Mouse (Mus musculus) megakaryocyte, embryonic 14.5 days (primary cell): Measurements from ENCODE around the gene Exoc2. TPM values are rescaled to one million over a fixed set of nuclear protein-coding genes. Genes with fewer than 3 reads are reported as not detected.

Experiments
- H3K27me3 ChIP-seq: replicated peaks from 2 replicates; pipeline ENCODE3; 2012; ENCODE audit warnings: inconsistent platforms
- H3K36me3 ChIP-seq: replicated peaks from 2 replicates; pipeline ENCODE3; 2012; ENCODE audit warnings: low read length, inconsistent platforms, mixed read lengths
- H3K4me1 ChIP-seq: 2 replicates; pipeline ENCODE4 v1.6.1; 2012; ENCODE audit warnings: inconsistent platforms
- H3K4me3 ChIP-seq: replicated peaks from 2 replicates; pipeline ENCODE3; 2012; ENCODE audit warnings: moderate library complexity, mild to moderate bottlenecking, inconsistent platforms
- H3K9me3 ChIP-seq: 2 replicates; pipeline ENCODE4 v1.6.1; 2012; ENCODE audit warnings: inconsistent platforms
- FLI1 ChIP-seq: IDR thresholded peaks from 2 replicates; pipeline ENCODE4 v1.6.1; 2012; ENCODE audit warnings: low read length, inconsistent platforms, mixed read lengths
- GATA1 ChIP-seq: IDR thresholded peaks from 3 replicates; pipeline ENCODE4 v1.6.1; 2012; ENCODE audit warnings: mixed read lengths, low read length, inconsistent platforms, borderline replicate concordance
- polyA plus RNA-seq: library from polyadenylated mRNA; stranded (reverse); fragments of >175 nt; gene quantifications from 2 replicates; pipeline ENCODE4 v1.2.3, GENCODE M21; 2012; ENCODE audit warnings: low replicate concordance; ENCODE audit not compliant: insufficient read depth

Exoc2 gene
- polyA plus RNA-seq, 1 experiment = 3.9 TPM

- no peak overlapping the region for H3K4me3 ChIP-seq
- peaks cover 11% of the 10 kb centered on the region; the same call in 1 of the 2 replicates for H3K4me1 ChIP-seq
- H3K9me3 ChIP-seq = no peaks in the 10 kb centered on the region
- H3K36me3 ChIP-seq = no peaks in the 10 kb centered on the region
- H3K27me3 ChIP-seq = peaks cover 17% of the 10 kb centered on the region
- no peak for TF ChIP-seq FLI1
- TF ChIP-seq GATA1 = no peak
Observed at GRCm38 (mm10) chr13:30787960-30788359, 185.9 kb downstream of the Exoc2 start.

GRCm38 (mm10) chr13:30787556-30787955 lies 186.3 kb downstream of the Exoc2 start:
- H3K9me3 ChIP-seq = no peaks in the 10 kb centered on the region
- peaks cover 21% of the 10 kb centered on the region for H3K27me3 ChIP-seq
- H3K4me1 ChIP-seq = peaks cover 11% of the 10 kb centered on the region; the same call in 1 of the 2 replicates
- H3K4me3 ChIP-seq = no peak overlapping the region
- no peaks in the 10 kb centered on the region for H3K36me3 ChIP-seq
- TF ChIP-seq GATA1 (no peak), FLI1 (no peak)

DNA sequence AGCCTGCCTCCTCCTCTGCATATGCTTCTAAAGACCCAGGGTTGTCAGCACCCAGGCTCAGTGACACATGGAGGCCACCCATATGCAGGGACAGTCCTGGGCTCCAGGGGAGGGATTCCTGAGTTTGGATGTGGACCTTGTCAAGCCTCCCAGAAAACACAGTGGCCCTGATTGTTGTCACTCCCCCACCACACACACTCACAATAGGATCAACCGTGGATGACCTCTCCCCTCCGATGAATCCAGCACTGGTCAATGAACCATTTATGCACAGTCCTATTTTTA lies 186.9 kb downstream of the Exoc2 start:
- no peak for TF ChIP-seq GATA1
- H3K27me3 ChIP-seq = peaks cover 24% of the 10 kb centered on the region
- H3K4me1 ChIP-seq = peaks cover 14% of the 10 kb centered on the region; the same call in 1 of the 2 replicates

GRCm38 (mm10) chr13:30786235-30787035 lies 187.5 kb downstream of the Exoc2 start:
- H3K4me3 ChIP-seq = peak overlapping the region; percentile 62
- H3K27me3 ChIP-seq = peaks cover 25% of the 10 kb centered on the region
- H3K36me3 ChIP-seq = no peaks in the 10 kb centered on the region
- peaks cover 16% of the 10 kb centered on the region; the same call in 1 of the 2 replicates for H3K4me1 ChIP-seq
- H3K9me3 ChIP-seq = no peaks in the 10 kb centered on the region
- no peak for TF ChIP-seq GATA1
- TF ChIP-seq FLI1 = no peak

More for the DNA sequence above, 186.9 kb downstream of the Exoc2 start:
- Histone ChIP-seq H3K4me3 (no peak overlapping the region), H3K36me3 (no peaks in the 10 kb centered on the region), H3K9me3 (no peaks in the 10 kb centered on the region)

DNA sequence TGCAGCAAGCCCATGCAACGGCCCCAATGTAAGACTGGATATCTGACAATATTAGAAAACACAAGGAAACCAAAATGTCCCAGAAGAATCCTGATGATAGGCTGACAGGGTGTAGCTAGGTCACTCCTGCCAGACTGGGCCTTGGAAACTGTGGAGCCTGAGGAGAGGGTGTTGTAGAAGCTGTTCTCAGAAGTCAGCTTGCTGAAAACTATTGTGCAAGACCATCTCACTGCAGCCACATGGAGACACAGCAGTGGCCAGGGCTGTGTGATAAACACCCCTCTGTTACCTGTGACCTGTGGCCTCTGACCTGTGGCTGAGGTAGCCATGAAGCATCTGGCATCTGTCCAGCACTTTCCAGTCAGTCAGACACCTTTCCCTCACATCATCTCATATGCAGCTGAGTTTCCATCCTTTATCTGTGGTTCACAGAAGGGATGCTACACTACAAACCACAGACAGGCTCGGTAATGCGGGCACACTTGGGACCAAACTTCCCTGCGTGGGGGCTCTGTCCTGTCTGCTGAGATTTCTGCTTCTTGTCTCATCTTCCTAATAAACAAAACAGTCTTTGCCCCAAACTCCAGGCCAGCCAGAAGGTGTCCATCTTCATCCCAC lies 188.4 kb downstream of the Exoc2 start:
- TF ChIP-seq GATA1 (no peak), FLI1 (no peak)
- H3K9me3 ChIP-seq = no peaks in the 10 kb centered on the region
- H3K4me3 ChIP-seq = no peak overlapping the region
- peaks cover 25% of the 10 kb centered on the region for H3K27me3 ChIP-seq
- peaks cover 16% of the 10 kb centered on the region; the same call in 1 of the 2 replicates for H3K4me1 ChIP-seq
- no peaks in the 10 kb centered on the region for H3K36me3 ChIP-seq

DNA sequence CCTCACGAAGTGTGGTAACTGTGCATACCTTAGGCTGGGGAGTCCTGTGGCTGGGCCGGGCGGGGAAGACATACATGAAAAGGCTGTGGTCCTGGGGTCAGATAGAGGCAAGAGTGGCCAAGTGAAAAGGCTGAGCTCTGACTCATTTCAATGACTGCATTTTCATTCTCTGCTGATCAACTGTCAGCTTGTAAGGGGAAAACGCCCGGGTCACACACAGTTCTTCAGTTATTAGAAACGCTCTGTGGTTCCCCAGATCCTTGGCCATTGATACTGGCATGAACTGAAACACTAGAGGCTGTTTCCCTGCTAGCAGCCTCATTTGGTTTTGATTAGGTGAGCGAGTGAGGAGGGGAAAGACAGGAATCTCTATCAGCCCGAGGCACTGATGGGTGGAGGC lies 191.5 kb downstream of the Exoc2 start:
- Histone ChIP-seq H3K36me3 (no peaks in the 10 kb centered on the region), H3K4me1 (peaks cover 16% of the 10 kb centered on the region; the same call in 1 of the 2 replicates), H3K9me3 (peaks cover 4% of the 10 kb centered on the region; the same call in 1 of the 2 replicates), H3K27me3 (peaks cover 26% of the 10 kb centered on the region), H3K4me3 (no peak overlapping the region)
- TF ChIP-seq FLI1 (no peak), GATA1 (no peak)

DNA sequence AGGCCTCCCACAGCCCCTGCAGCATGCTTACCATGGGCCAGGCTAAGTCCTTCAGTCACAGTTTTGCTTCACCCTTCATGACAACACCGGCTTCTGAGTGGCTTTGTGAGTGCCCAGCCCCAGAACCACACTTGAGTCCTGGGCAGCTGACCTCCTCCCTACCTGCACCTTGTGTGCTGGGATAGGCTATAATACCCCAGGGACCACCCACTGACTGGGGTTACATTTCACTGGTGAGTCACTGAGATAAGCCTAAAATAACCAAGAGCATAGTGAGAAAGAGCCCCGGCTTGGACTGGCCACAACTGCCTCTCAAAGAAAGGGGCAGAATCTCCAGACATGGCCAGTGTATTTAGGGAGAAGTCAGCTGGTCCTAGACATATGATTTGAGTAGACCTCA lies 192.0 kb downstream of the Exoc2 start:
- H3K36me3 ChIP-seq = no peaks in the 10 kb centered on the region
- TF ChIP-seq FLI1 (no peak), GATA1 (no peak)
- peaks cover 16% of the 10 kb centered on the region; the same call in 1 of the 2 replicates for H3K4me1 ChIP-seq
- peaks cover 28% of the 10 kb centered on the region for H3K27me3 ChIP-seq
- H3K4me3 ChIP-seq = no peak overlapping the region
- H3K9me3 ChIP-seq = peaks cover 4% of the 10 kb centered on the region; the same call in 1 of the 2 replicates

DNA sequence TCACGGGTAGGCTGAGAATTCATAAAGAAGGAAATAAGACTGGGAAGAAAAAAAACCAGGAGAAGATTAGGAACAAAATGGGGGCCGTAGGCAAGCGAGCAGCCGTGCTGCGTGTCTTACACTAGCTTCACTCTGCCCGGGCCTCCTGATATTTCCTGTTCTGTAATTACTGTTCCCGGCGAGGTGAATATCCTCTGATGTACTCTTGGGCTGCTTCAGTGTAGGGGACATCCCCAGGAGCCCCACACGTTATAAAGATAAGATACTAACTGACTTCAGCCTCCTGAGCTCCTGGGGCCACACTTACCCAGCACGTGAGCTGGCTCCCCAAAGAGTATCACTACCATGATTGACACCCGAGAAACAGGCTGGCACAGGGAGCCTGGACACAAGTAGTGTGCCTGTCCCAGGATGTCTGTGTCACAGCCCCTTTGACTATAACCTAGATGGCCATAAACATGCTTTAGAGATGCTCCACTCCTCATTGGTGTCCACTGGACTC lies 196.2 kb downstream of the Exoc2 start:
- TF ChIP-seq GATA1 = no peak
- TF ChIP-seq FLI1 = no peak
- H3K27me3 ChIP-seq = peaks cover 13% of the 10 kb centered on the region
- H3K4me3 ChIP-seq = no peak overlapping the region
- peaks cover 4% of the 10 kb centered on the region; the same call in 1 of the 2 replicates for H3K9me3 ChIP-seq
- peaks cover 5% of the 10 kb centered on the region; the same call in 1 of the 2 replicates for H3K4me1 ChIP-seq
- no peaks in the 10 kb centered on the region for H3K36me3 ChIP-seq

DNA sequence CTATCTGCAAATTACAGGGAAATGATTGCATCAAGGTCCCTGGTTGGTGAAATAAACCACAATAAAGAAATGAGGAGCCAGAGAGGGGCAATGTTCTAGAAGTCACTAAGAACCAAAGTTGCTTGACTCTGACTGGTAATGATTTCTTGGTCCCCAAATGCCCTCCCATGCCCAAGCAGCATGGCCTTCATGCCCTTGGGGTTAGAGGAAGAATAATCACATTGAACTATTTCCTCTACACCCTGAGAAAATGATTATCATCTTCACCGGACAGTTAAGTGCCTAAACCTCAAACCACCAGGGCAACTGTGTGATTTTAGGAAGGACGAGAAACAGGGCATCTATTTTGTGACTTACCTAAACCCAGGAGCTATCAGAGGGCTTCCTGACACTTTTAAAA lies 197.9 kb downstream of the Exoc2 start:
- TF ChIP-seq GATA1 = no peak
- no peak for TF ChIP-seq FLI1
- H3K36me3 ChIP-seq = no peaks in the 10 kb centered on the region
- no peaks in the 10 kb centered on the region for H3K4me1 ChIP-seq
- peaks cover 7% of the 10 kb centered on the region for H3K27me3 ChIP-seq
- H3K4me3 ChIP-seq = no peak overlapping the region
- H3K9me3 ChIP-seq = peaks cover 4% of the 10 kb centered on the region; the same call in 1 of the 2 replicates
